14 mouse cellular contexts compared by ENCODE assay signal in the genomic region with DNA sequence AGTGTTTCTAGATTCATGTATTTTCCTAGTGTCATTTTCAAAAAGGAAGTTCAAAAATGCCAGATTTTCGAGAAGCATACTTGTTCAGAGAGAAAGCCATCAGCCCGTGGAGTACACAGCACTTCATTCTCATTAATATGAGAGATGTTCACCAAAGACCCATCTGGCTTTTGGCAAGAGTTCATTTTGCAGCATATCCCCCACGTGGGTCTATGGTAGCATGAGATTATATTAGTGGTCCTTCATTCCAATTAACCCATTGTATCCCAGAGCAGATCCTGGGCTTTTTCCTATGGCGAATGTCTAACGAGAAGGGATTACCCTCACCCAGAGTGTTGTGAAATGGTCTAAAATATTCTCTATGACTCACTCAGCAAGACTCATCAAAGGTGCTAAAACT.
DNase-seq lines count a peak whose midpoint lies in the region; ATAC-seq lines count a peak whose summit lies in the region.
"Had no signal": no experiment of that assay in that cellular context is flagged by ENCODE, and none has a peak within 500 bp of the region (broad histone marks: within the 10 kb centered on the region; RNA-seq: fewer than 3 reads in every experiment).

No protein-coding gene starts in this region.

- peak; percentile 36 for DNase-seq in cerebellum, adult 9-11 months
- no peak for DNase-seq in cerebellum, adult 11-12 months
- DNase-seq in midbrain, embryonic 11.5 days (ENCODE audit: low spot score, missing footprints): no peak
- peak; percentile 51 for DNase-seq in retina, embryonic 14.5 days (ENCODE audit: low spot score)
- DNase-seq in spleen, adult 18-20 months: no peak
- DNase-seq in ovary, postnatal 10 days (ENCODE audit: low spot score): no peak
- DNase-seq: adrenal gland, adult 8-10 months; gastrocnemius, postnatal 25 days; kidney, postnatal 14 days; layer of hippocampus, postnatal 36 days had no signal

- no peaks in the 10 kb centered on the region for H3K9me3 ChIP-seq in midbrain, embryonic 11.5 days (ENCODE audit: control insufficient read depth, low read length)
- H3K9me3 ChIP-seq in midbrain, embryonic 16.5 days (replicated peaks; ENCODE audit: control insufficient read depth, low read length, poor library complexity, severe bottlenecking): no peaks in the 10 kb centered on the region
- H3K9me3 ChIP-seq in hindbrain, embryonic 15.5 days: no peaks in the 10 kb centered on the region
- H3K9me3 ChIP-seq: heart, embryonic 13.5 days; lung, embryonic 15.5 days had no signal

- H3K4me1 ChIP-seq in midbrain, embryonic 11.5 days (ENCODE audit: control insufficient read depth, insufficient read depth, low read length): no peaks in the 10 kb centered on the region
- H3K4me1 ChIP-seq in midbrain, embryonic 16.5 days (ENCODE audit: control insufficient read depth, insufficient read depth, low read length): peaks cover 12% of the 10 kb centered on the region
- H3K4me1 ChIP-seq in hindbrain, embryonic 15.5 days (replicated peaks): peaks cover 22% of the 10 kb centered on the region
- H3K4me1 ChIP-seq: heart, embryonic 13.5 days; lung, embryonic 15.5 days had no signal

- no peaks in the 10 kb centered on the region for H3K36me3 ChIP-seq in midbrain, embryonic 11.5 days (ENCODE audit: control insufficient read depth, insufficient read depth, low read length)
- H3K36me3 ChIP-seq in midbrain, embryonic 16.5 days (ENCODE audit: control insufficient read depth, insufficient read depth, low read length): no peaks in the 10 kb centered on the region
- no peaks in the 10 kb centered on the region for H3K36me3 ChIP-seq in hindbrain, embryonic 15.5 days
- H3K36me3 ChIP-seq: heart, embryonic 13.5 days; lung, embryonic 15.5 days had no signal

- no peak overlapping the region for H3K27ac ChIP-seq in midbrain, embryonic 11.5 days (ENCODE audit: low read depth, low read length)
- no peak overlapping the region for H3K27ac ChIP-seq in midbrain, embryonic 16.5 days (ENCODE audit: low read length)
- no peak overlapping the region for H3K27ac ChIP-seq in hindbrain, embryonic 15.5 days (replicated peaks)
- H3K27ac ChIP-seq: heart, embryonic 13.5 days; lung, embryonic 15.5 days had no signal

- 63% methylated on average over 5 of the region's 5 CpGs for WGBS in midbrain, embryonic 11.5 days
- WGBS in midbrain, embryonic 16.5 days: 33% methylated on average over 5 of the region's 5 CpGs
- WGBS in hindbrain, embryonic 15.5 days: 29% methylated on average over 5 of the region's 5 CpGs

- no peak overlapping the region for H3K4me3 ChIP-seq in midbrain, embryonic 11.5 days (ENCODE audit: low read depth, low read length)
- H3K4me3 ChIP-seq in midbrain, embryonic 16.5 days (ENCODE audit: low read depth, low read length): no peak overlapping the region
- no peak overlapping the region for H3K4me3 ChIP-seq in hindbrain, embryonic 15.5 days
- H3K4me3 ChIP-seq: heart, embryonic 13.5 days; lung, embryonic 15.5 days had no signal

- H3K27me3 ChIP-seq in midbrain, embryonic 11.5 days (ENCODE audit: control insufficient read depth, insufficient read depth, low read length): no peaks in the 10 kb centered on the region
- no peaks in the 10 kb centered on the region for H3K27me3 ChIP-seq in midbrain, embryonic 16.5 days (ENCODE audit: control insufficient read depth, insufficient read depth, low read depth, low read length)
- H3K27me3 ChIP-seq in hindbrain, embryonic 15.5 days: no peaks in the 10 kb centered on the region
- H3K27me3 ChIP-seq: heart, embryonic 13.5 days; lung, embryonic 15.5 days had no signal

- no peak overlapping the region for H3K4me2 ChIP-seq in midbrain, embryonic 11.5 days
- H3K4me2 ChIP-seq in midbrain, embryonic 16.5 days (ENCODE audit: low read length): no peak overlapping the region
- H3K4me2 ChIP-seq in hindbrain, embryonic 15.5 days: no peak overlapping the region
- H3K4me2 ChIP-seq: heart, embryonic 13.5 days; lung, embryonic 15.5 days had no signal

- peak; percentile 86 for ATAC-seq in midbrain, embryonic 11.5 days (ENCODE audit: low FRiP score)
- no peak for ATAC-seq in midbrain, embryonic 16.5 days
- peak; percentile 63; the same call in 1 of the 2 replicates for ATAC-seq in hindbrain, embryonic 15.5 days (ENCODE audit: low FRiP score, low read depth)

- H3K9ac ChIP-seq in midbrain, embryonic 11.5 days (ENCODE audit: low read length): no peak overlapping the region
- H3K9ac ChIP-seq in midbrain, embryonic 16.5 days (ENCODE audit: low read depth, low read length): no peak overlapping the region
- H3K9ac ChIP-seq in hindbrain, embryonic 15.5 days: no peak overlapping the region
- H3K9ac ChIP-seq: heart, embryonic 13.5 days; lung, embryonic 15.5 days had no signal

Comparison
In these comparisons a context has a peak if more than half of its experiments do, and no peak if none do; other contexts are left out.
1. DNase-seq: peak in cerebellum, adult 9-11 months (single experiment) and retina, embryonic 14.5 days (single experiment); none in cerebellum, adult 11-12 months (single experiment), midbrain, embryonic 11.5 days (single experiment), spleen, adult 18-20 months (0 of 2) and ovary, postnatal 10 days (single experiment).